Mouse (Mus musculus) cerebellum, adult 11-12 months (tissue): ENCODE results near the gene Lingo2.

Source experiments
- DNase-seq: peaks from one replicate; pipeline ENCODE4 v3.0.0; 2022

Gene Lingo2

GRCm38 (mm10) chr4:36951150-36951954 is at the start of gene Lingo2:
Gene Lingo2 (minus strand): TSS chr4:36951747.
- DNase-seq: peak; percentile 4

- DNase-seq: no peak
Observed at GRCm38 (mm10) chr4:36973358-36973757, 21.8 kb upstream of the Lingo2 start.

GRCm38 (mm10) chr4:36952431-36953429 is 1.2 kb upstream of the Lingo2 start:
- DNase-seq: no peak

GRCm38 (mm10) chr4:36951955-36952215 is 338 bp upstream of the Lingo2 start:
- no peak for DNase-seq

GRCm38 (mm10) chr4:36950790-36951149 is 777 bp downstream of the Lingo2 start:
- no peak for DNase-seq

GRCm38 (mm10) chr4:36950021-36950751 is 1.4 kb downstream of the Lingo2 start:
- DNase-seq: no peak

- DNase-seq: no peak
Observed at GRCm38 (mm10) chr4:36890810-36891209, 60.7 kb downstream of the Lingo2 start.

GRCm38 (mm10) chr4:36890365-36890764 is 61.2 kb downstream of the Lingo2 start:
- no peak for DNase-seq

GRCm38 (mm10) chr4:36874781-36875180 is 76.8 kb downstream of the Lingo2 start:
- DNase-seq: no peak

- DNase-seq: no peak
Observed at GRCm38 (mm10) chr4:36824982-36825381, 126.6 kb downstream of the Lingo2 start.

- DNase-seq: no peak
Observed at GRCm38 (mm10) chr4:36821914-36822313, 129.6 kb downstream of the Lingo2 start.

GRCm38 (mm10) chr4:36775088-36775487 is 176.5 kb downstream of the Lingo2 start:
- DNase-seq: no peak

- no peak for DNase-seq
Observed at GRCm38 (mm10) chr4:36730691-36731090, 220.9 kb downstream of the Lingo2 start.

GRCm38 (mm10) chr4:36716411-36716810 is 235.1 kb downstream of the Lingo2 start:
- no peak for DNase-seq

GRCm38 (mm10) chr4:36698888-36699287 is 252.7 kb downstream of the Lingo2 start:
- DNase-seq: no peak

- DNase-seq: no peak
Observed at GRCm38 (mm10) chr4:36696810-36697209, 254.7 kb downstream of the Lingo2 start.

GRCm38 (mm10) chr4:36659920-36660319 is 291.6 kb downstream of the Lingo2 start:
- no peak for DNase-seq

GRCm38 (mm10) chr4:36647753-36648152 is 303.8 kb downstream of the Lingo2 start:
- DNase-seq: no peak

GRCm38 (mm10) chr4:36635666-36636065 is 315.9 kb downstream of the Lingo2 start:
- DNase-seq: no peak

- no peak for DNase-seq
Observed at GRCm38 (mm10) chr4:36576801-36577200, 374.7 kb downstream of the Lingo2 start.

- no peak for DNase-seq
Observed at GRCm38 (mm10) chr4:36576256-36576655, 375.3 kb downstream of the Lingo2 start.

- DNase-seq: no peak
Observed at GRCm38 (mm10) chr4:36566544-36566943, 385.0 kb downstream of the Lingo2 start.

- DNase-seq: no peak
Observed at GRCm38 (mm10) chr4:36560997-36561396, 390.6 kb downstream of the Lingo2 start.
